Mouse (Mus musculus): ENCODE measurements around the gene Tollip. TPM values are rescaled to one million over a fixed set of nuclear protein-coding genes. Genes with fewer than 3 reads are reported as not detected.

Tollip gene
- total RNA-seq, 4 experiments from 2014 or later, result 34.6 to 38.3 (median 34.9) TPM

Other genes starting within 250 kb of the Tollip start
- under 1 TPM in 1 of 4 experiments, not detected in 3; 0.85 TPM for gene Muc2, start 228.2 kb downstream of the Tollip start, total RNA-seq (2022)
- gene Muc5ac, start 129.5 kb downstream of the Tollip start, total RNA-seq (2022), result not detected
- gene Muc5b, start 79.4 kb downstream of the Tollip start, total RNA-seq (2022), result not detected
- under 1 TPM in 1 of 4 experiments, not detected in 3; 0.10 TPM for gene Brsk2, start 31.2 kb upstream of the Tollip start, total RNA-seq (2022)
- 10 to 100 TPM; 53.3 to 58.5 (median 55.9) TPM for gene Mob2, start 142.6 kb upstream of the Tollip start, total RNA-seq (2022)
- 10 to 100 TPM; 20.5 to 33.4 (median 27.6) TPM for gene Dusp8, start 177.3 kb upstream of the Tollip start, total RNA-seq (2022)
- gene Gm45618, start 202.2 kb upstream of the Tollip start, total RNA-seq (2022), result not detected
- gene Gm39115, start 217.5 kb upstream of the Tollip start, total RNA-seq (2022), result not detected
- not detected for gene Gm45337, start 226.1 kb upstream of the Tollip start, total RNA-seq (2022)
- gene Gm29735, start 238.6 kb upstream of the Tollip start, total RNA-seq (2022), result not detected
- not detected for gene Gm4553, start 247.2 kb upstream of the Tollip start, total RNA-seq (2022)

Measured in gastrocnemius, adult 8-10 months (tissue).